Mouse (Mus musculus) gastrocnemius, postnatal 10 days (tissue): ENCODE measurements at regions not wholly inside any gene's neighbourhood (a gene's known extent, or its start where the extent isn't known, plus 50 kb on each side); places are given as distances from the start of the nearest gene placed in this dataset.

Experiments
- DNase-seq: peaks from one replicate; pipeline ENCODE4 v3.0.0; 2021; ENCODE audit warnings: mixed read lengths

- no peak for DNase-seq
Observed at GRCm38 (mm10) chr3:56427201-56427600, 243.7 kb upstream of the Nbea start.

DNA sequence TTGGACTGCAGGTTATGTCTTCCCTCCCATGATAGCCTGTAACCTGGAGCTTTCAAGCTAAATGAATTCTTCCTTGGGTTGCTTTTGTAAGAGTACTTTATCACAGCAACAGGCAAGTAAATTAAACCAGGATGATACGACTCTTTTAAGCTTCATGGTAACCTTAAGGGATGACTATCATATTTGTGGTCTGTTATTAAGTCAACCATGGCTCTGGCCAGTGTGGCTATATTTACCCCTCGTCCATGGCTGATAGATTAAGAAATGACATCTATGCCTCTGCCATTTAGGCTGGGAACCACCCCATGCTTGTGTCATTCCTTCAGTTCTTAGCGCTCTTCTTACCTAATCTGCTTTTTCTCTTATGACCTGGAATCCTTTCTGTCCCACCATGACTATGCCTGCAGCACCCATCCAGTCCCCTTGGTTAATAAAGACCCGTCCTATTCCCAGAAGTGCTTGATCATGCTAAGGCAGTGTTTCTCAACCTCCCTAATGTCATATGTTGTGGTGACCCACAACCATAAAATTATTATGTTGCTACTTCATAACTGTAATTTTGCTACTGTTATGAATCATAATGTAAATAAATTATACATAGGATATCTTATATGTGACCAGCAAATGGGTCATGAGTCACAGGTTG, 214.5 kb upstream of the Nbea start:
- no peak for DNase-seq

GRCm38 (mm10) chr3:56393134-56393533, 209.6 kb upstream of the Nbea start:
- no peak for DNase-seq

- no peak for DNase-seq
Observed at GRCm38 (mm10) chr3:56380316-56380715, 196.8 kb upstream of the Nbea start.

DNA sequence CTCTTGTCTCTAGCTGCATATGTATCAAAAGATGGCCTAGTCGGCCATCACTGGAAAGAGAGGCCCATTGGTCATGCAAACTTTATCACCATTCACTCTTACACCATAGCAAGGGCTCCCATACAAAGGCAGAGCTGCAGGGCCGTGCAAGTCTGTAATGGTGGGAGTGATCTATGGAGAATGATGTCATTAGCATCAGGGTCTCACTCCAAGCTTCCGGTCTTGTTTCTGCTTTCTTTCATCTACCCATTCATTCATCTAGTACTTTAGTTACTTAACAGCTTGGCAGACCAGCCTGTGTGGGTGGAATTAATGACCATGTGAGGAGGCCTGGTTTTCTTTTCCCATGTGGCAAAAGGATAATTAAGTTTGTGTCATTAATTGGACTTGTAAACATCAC, 196.0 kb upstream of the Nbea start:
- DNase-seq, result no peak

- DNase-seq, result no peak
Observed at GRCm38 (mm10) chr3:56362543-56362942, 179.0 kb upstream of the Nbea start.

DNA sequence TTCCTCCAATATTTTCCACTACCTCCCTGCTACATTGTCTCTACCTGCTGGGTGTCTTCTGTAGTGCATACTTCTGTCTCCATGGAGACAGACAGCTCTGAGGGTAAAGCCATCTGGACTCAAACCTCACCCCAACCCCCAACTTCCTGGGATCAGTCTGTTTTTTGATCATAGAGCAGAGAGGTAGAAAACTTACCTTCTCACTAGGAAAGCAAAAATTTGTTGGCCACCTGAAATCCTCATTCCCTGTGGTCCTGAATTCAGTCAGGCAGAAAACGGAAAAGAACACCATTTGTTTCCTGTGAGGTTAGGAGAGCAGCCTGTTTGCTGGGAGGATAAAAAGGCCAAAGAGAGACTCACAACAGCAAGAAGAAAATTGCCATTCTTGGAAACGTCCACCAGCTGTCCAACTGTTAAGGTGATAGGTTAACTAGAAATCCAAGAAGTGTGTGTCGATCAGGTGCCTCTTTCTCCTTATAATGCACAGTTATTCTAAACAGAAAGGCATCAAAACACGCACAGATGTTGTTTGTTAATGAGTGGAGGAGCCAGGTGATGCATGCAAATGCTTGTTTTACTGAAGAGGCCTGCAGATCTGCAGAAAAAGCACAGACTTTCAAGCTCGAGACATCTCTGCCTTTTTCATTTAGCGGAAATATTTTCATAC, 173.7 kb upstream of the Nbea start:
- no peak for DNase-seq

GRCm38 (mm10) chr3:56356163-56356882, 172.8 kb upstream of the Nbea start:
- no peak for DNase-seq
